Mouse (Mus musculus) left cerebral cortex, adult 9 months (tissue): ENCODE measurements around the gene Tmem25.
"Not testable (repeated sequence)": the region's sequence is repeated elsewhere in the genome, so short reads cannot be mapped to it uniquely, and the experiment has no call there.

Experiments
- DNase-seq, 2 experiments: peaks; one replicate each; pipeline ENCODE4 v3.0.0; 2022; ENCODE audit warnings: low spot score in 2 of 2

Gene Tmem25

GRCm38 (mm10) chr9:44772750-44773651 is 26.1 kb downstream of the Tmem25 start:
- DNase-seq, result peak; percentile 82 to 97

- no peak for DNase-seq
These were observed 26.7 kb downstream of the Tmem25 start for GRCm38 (mm10) chr9:44772392-44772749.

- DNase-seq, result no peak
These were observed 27.7 kb downstream of the Tmem25 start for GRCm38 (mm10) chr9:44771376-44771775.

GRCm38 (mm10) chr9:44768029-44768394 is 31.1 kb downstream of the Tmem25 start:
- DNase-seq, result not testable (repeated sequence)

- peak; percentile 50 to 76 for DNase-seq
These were observed 31.7 kb downstream of the Tmem25 start, which contains the start of the genes Arcn1 and Ift46 for GRCm38 (mm10) chr9:44767101-44768028. Gene Arcn1 (minus strand): TSS chr9:44767845. Gene Ift46 (plus strand): TSS chr9:44767908.

GRCm38 (mm10) chr9:44760873-44761272 is 38.2 kb downstream of the Tmem25 start:
- DNase-seq, result no peak

- DNase-seq, result no peak
These were observed 50.6 kb downstream of the Tmem25 start for GRCm38 (mm10) chr9:44748473-44748872.

- DNase-seq, result no peak
These were observed 51.8 kb downstream of the Tmem25 start for GRCm38 (mm10) chr9:44747341-44747740.

GRCm38 (mm10) chr9:44746666-44747065 is 52.4 kb downstream of the Tmem25 start:
- no peak for DNase-seq

- no peak for DNase-seq
These were observed 53.7 kb downstream of the Tmem25 start for GRCm38 (mm10) chr9:44745371-44745770.
